Mouse (Mus musculus): ENCODE measurements around the gene Car5a.
A peak's percentile ranks its signal among the peaks of the same experiment; 100 is the strongest.

The Car5a gene

GRCm38 (mm10) chr8:121934923-121935322, 9.8 kb downstream of the Car5a start:
- no peak for DNase-seq (ENCODE audit: low spot score in 2 of 2)

DNA sequence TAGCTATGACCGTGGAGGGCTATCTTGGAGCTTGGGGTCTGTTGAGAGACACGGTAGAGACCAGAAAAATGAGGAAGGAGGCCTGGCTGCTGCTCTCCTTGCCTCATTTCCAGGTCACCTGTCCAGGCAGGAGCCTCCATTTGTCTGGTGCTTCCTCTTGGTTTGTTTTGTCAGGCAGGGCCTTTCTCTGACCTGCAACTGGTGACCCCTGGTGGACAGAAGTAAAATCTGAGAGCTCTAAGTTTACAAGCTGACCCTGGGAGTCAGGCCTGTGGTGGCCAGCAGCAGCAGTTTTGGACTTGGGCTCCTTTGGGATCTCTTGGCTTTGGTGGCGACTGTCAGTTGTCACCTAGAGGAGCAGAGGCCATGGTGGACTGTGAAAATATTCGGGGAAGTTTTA, 10.2 kb downstream of the Car5a start:
- peak in 1 of 2 experiments; percentile 17 for DNase-seq (ENCODE audit: low spot score in 2 of 2)

GRCm38 (mm10) chr8:121932668-121933520, 11.8 kb downstream of the Car5a start:
- DNase-seq (ENCODE audit: low spot score in 2 of 2) = no peak

DNA sequence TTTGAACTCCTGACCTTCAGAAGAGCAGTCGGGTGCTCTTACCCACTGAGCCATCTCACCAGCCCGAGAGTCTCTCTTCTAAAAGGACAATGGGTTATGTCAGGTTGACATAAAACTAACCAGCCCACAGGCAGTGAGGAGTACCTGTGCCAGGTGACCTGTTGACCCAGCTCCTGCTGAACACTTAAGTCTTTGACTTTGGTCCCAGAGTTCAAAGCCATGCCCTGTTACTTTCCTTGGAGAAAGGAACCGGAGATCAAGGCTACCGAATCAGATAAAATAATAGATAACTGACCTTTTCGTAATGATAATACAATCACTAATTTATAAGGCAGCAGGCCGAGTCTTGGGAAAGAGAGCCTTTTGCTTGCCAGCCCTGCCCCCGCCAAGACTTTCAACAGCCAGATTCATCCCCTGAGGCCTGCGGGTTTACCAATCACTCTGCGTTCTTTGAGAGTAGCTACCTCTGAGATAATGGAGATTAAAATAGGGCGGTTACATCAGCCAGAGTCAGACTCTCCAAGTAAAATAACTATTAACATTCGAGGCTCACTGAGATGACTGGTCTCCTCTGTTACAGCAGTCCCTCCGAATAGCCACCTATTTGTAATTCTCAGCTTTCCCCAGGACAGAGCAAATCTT, 12.6 kb downstream of the Car5a start:
- no peak for DNase-seq (ENCODE audit: low spot score in 2 of 2)

- DNase-seq (ENCODE audit: low spot score in 2 of 2) = no peak
Measured at GRCm38 (mm10) chr8:121931571-121931970, 13.1 kb downstream of the Car5a start.

GRCm38 (mm10) chr8:121930047-121930446, 14.7 kb downstream of the Car5a start:
- DNase-seq (ENCODE audit: low spot score in 2 of 2) = no peak

DNA sequence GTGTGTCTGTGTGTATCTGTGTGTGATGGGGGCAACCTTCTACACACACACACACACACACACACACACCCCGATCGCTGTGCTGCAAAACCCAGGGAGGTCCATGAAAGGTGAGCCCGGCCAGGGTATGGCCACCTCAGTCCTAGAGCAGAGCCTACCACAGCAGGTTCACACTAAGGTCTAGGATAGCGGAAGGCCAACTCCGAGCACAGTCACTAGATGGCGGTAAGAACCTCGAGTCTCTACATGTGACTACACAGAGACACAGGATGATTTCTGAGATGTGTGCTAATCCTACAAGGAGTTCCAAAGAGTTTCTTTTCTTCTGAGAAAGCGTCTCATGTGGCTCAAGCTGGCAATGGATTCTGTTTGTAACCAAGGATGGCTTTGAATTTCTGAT, 17.4 kb downstream of the Car5a start:
- peak in 1 of 2 experiments; percentile 55 for DNase-seq (ENCODE audit: low spot score in 2 of 2)

DNA sequence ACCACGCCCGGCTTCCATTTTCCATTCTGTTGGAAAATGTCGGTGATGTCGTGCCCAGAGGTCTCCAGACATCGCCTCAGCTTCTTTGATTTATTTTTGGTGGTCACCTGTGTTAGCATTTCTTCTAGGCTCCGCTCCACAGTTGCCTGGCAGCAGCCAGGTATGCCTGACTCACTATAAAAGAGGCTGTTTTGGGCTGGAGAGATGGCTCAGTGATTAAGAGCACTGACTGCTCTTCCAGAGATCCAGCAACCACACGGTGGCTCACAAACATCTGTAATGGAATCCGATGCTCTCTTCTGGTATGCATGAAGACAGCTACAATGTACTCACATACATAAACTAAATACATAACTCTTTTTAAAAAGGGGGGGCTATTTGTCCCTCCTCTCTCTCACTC, 18.4 kb downstream of the Car5a start:
- DNase-seq (ENCODE audit: low spot score in 2 of 2) = no peak

DNA sequence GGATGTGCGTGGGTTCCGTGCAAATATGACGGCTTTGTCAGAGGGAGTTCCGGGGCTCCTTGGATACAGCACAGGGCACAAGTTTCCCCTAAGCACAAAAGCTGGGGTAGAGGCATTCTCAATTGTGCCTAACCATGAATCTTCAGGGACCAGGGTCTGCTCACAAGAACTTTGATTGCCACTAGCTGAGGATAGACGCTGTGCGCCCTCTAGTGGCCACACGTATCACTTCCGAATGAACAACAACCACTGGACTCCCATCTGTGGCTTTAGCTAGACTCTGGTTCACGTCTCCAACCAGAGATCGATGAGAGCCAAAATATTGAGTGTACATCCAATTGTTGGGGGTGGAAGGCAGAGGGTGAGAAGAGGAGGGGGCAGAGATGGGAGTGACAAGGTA, 19.1 kb downstream of the Car5a start:
- peak; percentile 41 to 75 for DNase-seq (ENCODE audit: low spot score in 2 of 2)

GRCm38 (mm10) chr8:121924681-121925080, 20.0 kb downstream of the Car5a start:
- no peak for DNase-seq (ENCODE audit: low spot score in 2 of 2)

GRCm38 (mm10) chr8:121922101-121922500, 22.6 kb downstream of the Car5a start:
- no peak for DNase-seq (ENCODE audit: low spot score in 2 of 2)

DNA sequence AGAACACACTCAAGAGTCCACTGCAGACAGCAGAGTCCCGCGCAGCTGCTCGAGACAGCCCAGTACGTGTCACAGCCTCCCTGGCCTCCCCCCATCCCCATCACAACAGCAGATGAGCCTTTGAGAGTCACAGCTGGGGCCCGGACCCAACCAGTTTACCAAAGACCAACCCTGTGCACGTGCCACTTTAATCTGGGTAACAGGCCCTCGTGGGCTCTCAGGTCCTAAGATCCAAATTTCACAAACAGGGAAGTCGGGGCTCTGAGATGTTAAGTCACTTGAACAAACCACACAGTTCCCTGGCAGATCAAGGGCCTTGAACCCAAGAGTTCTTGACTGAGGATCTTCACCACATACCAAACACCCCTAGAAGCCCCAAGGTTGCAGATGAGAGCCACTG, 23.1 kb downstream of the Car5a start:
- no peak for DNase-seq (ENCODE audit: low spot score in 2 of 2)

DNA sequence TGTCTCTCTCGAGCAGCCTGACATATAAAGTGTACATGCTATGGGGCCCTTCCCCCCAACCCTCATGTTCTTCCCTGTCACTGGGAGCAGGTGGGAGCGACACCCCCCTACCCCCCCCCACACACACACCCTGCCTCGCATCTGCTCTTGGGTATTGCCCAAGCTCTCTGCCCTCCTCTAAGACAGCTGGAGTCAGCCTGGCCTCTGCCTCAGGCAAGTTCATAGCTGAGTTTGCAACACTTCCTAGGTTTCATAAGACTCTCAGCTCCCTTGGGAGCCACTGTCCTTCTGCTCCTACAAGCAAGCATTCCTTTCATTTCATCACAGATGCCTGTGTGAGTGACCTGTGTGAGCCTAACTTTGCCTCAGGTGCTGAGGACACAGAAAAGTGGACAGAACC, 25.0 kb downstream of the Car5a start:
- DNase-seq (ENCODE audit: low spot score in 2 of 2) = no peak

DNA sequence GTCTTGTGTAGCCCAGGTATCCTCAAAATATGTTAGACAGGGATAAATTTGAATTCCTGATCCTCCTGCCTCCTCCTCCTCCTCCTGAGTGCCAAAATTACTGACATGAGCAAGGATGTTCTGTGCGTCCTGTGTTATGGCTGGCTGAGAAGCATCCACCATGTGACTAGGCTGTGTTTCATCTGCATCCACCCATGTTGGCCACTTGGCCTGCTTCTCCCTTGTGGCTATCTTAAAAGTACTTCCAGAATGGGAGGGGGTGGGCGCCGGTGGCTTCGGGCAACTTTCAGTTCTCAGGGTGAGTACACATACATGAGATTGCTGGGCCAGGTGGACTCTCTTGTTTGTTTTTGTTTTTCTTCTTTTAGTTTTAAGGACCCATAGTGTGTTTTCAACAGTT, 25.5 kb downstream of the Car5a start:
- DNase-seq (ENCODE audit: low spot score in 2 of 2) = no peak

DNA sequence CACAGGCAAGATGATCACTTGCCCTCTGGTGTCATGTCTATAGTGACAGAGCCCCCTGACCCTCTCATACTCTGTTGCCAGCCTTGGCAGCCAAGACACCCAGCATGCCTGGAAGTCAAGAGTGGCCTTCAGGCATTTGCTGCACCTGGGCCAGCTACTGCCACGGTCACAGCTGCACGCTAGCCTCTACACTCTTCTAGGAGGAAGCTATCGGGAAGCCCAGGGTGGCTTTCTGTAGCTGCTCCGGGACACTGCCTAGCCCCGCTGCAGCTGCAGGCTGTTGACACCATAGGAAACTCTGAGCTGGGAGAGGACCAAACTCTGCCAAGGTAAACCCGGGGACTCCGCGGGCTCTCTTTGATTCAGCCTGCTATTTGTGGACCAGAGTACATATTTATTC, 31.3 kb downstream of the Car5a start:
- no peak for DNase-seq (ENCODE audit: low spot score in 2 of 2)

DNA sequence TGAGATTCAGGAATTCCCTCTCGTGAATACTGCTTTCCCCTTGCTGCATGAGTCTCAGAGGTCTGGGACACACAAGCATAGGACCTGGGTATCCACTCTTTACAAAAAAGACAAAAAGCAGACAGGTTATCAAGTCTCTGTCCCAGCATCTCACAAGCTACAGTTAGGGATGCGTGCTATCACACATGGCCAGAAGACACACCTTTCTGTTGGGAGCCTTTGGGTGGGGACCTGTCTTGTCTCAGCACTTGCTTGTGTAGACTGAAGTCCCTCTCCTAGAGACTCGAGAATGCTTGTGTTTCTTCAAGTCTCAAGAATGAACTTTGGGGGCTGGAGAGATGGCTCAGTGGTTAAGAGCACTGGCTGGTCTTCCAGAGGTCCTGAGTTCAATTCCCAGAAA, 31.9 kb downstream of the Car5a start:
- DNase-seq (ENCODE audit: low spot score in 2 of 2) = no peak

- DNase-seq (ENCODE audit: low spot score in 2 of 2) = no peak
Measured at GRCm38 (mm10) chr8:121911987-121912386, 32.7 kb downstream of the Car5a start.

DNA sequence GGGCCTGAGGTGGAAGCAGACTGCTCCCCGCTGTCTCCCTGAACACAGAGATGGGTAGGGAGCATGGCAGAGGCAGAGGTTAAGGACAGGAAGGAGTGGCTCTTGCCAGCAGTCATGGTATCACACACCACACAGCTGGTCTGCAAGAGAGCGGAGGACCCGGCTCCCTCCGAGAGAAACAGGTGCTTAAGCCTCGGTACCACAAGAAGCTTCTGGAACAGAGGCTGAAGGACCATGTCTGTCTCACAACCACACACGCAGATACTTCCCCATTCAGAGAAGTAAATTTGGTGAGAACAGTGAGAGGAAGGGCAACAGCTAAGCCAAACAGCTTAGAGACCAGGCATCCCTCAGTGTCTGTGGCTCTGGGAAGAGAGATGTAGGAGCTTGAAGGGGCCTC, 33.3 kb downstream of the Car5a start:
- DNase-seq (ENCODE audit: low spot score in 2 of 2) = no peak

DNA sequence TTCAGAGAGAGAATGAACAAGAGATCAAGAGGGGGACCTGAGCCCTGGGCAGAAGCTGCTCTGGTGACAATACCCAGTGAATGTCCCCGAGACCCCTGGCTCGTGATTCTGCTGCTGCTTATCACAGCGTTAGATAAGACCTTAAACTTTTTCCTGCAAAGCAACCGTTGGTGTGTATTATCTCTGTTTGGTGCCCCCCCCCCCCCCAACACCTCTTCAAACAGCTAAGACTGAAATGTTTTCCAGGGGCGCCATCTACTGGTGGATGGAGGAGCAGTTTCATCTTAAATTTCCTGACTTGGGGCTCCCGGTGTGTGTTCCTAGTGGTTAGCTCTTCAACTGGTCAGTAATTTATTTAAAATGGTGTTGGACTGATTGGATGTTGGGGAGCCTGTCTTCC, 35.0 kb downstream of the Car5a start:
- peak; percentile 63 to 83 for DNase-seq (ENCODE audit: low spot score in 2 of 2)

DNA sequence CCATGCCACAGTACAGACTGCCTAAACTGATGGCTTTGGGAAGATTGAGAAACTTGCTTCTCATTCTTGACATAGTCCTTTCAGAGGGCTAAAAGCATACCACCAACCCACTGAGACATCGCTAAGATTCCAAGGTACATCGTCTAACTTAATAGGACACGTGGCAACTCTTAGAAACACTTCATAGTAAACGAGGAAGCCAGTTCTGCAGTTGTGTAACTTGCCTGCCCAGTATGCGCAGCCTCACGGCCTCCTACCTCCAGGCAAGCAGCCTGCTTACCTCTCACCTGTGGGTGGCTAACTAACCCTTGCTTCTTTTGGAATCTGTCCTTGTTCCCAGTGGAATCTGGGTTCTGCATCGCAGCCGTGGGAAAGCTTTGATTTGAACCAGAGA, 35.6 kb downstream of the Car5a start:
- DNase-seq (ENCODE audit: low spot score in 2 of 2) = no peak

GRCm38 (mm10) chr8:121908378-121909147, 36.1 kb downstream of the Car5a start:
- DNase-seq (ENCODE audit: low spot score in 2 of 2) = peak in 1 of 2 experiments; percentile 18

GRCm38 (mm10) chr8:121907587-121908248, 37.0 kb downstream of the Car5a start, which contains the start of gene Slc7a5:
Gene Slc7a5 (minus strand): TSS chr8:121907694.
- peak; percentile 96 to 99 for DNase-seq (ENCODE audit: low spot score in 2 of 2)

Data from thymus, postnatal 10 days (tissue).